Mouse (Mus musculus) heart, embryonic 11.5 days (tissue): Measurements from ENCODE around the gene Tarsl2. TPM values are rescaled to one million over a fixed set of nuclear protein-coding genes. Genes with fewer than 3 reads are reported as not detected.

ENCODE experiments used
- ATAC-seq: fragments of 200-750 bp; cut with Nextera tagmentation; replicated peaks from 2 replicates; pipeline ENCODE4 v1.8.0; 2017; ENCODE audit warnings: moderate library complexity; ENCODE audit not compliant: insufficient number of reproducible peaks, low FRiP score, low TSS enrichment
- H3K27ac ChIP-seq: fragments of 300-500 bp; sonication (generic); 2 replicates; pipeline ENCODE4 v1.5.1; 2014; ENCODE audit warnings: mild to moderate bottlenecking, low read depth, low read length
- H3K27me3 ChIP-seq: fragments of 300-500 bp; sonication (generic); 2 replicates; pipeline ENCODE4 v1.6.1; 2014; ENCODE audit warnings: mild to moderate bottlenecking, low read length, mixed read lengths; ENCODE audit not compliant: control insufficient read depth, insufficient read depth
- H3K36me3 ChIP-seq: fragments of 300-500 bp; sonication (generic); 2 replicates; pipeline ENCODE4 v1.6.1; 2014; ENCODE audit warnings: mild to moderate bottlenecking, low read length, moderate library complexity, mixed read lengths; ENCODE audit not compliant: control insufficient read depth, insufficient read depth
- H3K4me1 ChIP-seq: fragments of 300-500 bp; sonication (generic); 2 replicates; pipeline ENCODE4 v1.6.1; 2014; ENCODE audit warnings: low read length; ENCODE audit not compliant: control insufficient read depth, insufficient read depth
- H3K4me2 ChIP-seq: fragments of 300-500 bp; sonication (generic); 2 replicates; pipeline ENCODE4 v1.6.1; 2014; ENCODE audit warnings: mild to moderate bottlenecking, moderate library complexity
- H3K4me3 ChIP-seq: fragments of 300-500 bp; sonication (generic); 2 replicates; pipeline ENCODE4 v1.5.1; 2014; ENCODE audit warnings: low read depth, low read length
- H3K9ac ChIP-seq: fragments of 300-500 bp; sonication (generic); 2 replicates; pipeline ENCODE4 v1.6.1; 2014; ENCODE audit warnings: mild to moderate bottlenecking, low read depth, low read length, moderate library complexity
- H3K9me3 ChIP-seq: fragments of 300-500 bp; sonication (generic); replicated peaks from 2 replicates; pipeline ENCODE4 v1.6.1; 2016; ENCODE audit warnings: low read length; ENCODE audit not compliant: control insufficient read depth
- WGBS: fragments of 180-500 bp; shearing (Covaris S2); extraction: QIAGEN DNeasy Blood & Tissue Kit; methylation state at CpG from one replicate; pipeline ENCODE4 v1.1.7; 2014; ENCODE audit not compliant: insufficient replicate concordance; 5-methylcytosine and 5-hydroxymethylcytosine counted together
- polyA plus RNA-seq: library from polyadenylated mRNA; unstranded; fragments of >200 nt; fragmentation: Nextera tagmentation; extraction: Ambion mirVana; gene quantifications from 2 replicates; pipeline ENCODE4 v1.2.1, GENCODE M21; 2014

Gene Tarsl2
- polyA plus RNA-seq, 1 experiment from 2014 or later: 19.5 TPM

DNA sequence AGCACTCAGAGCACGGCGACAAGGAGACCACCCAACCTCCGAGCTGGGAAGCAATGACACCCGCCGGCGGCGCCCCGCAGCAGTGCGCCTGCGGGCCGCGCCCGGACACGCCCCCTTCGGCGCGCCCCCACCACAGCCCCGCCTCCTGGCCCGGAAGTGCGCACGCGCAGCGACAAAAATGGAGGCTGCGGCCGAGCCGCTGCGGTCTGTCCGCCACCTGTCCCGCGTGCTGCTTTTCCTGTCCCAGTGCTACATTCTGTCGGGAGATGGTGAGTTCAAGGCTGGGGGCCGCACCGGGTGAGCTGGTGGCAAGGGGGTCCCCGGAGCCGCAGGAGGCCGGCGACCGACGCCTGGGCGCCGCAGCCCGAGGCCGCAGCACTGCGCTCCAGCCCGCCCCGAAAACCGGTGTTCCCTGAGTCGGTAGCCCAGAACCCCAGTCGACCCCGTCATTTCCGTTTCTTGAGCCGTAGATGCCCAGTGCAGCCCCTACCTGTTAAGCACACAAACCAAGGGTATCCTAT lies 48.7 kb downstream of the Tarsl2 start:
- Histone ChIP-seq H3K4me1 (peaks cover 9% of the 10 kb centered on the region), H3K27ac (peak overlapping the region; percentile 70), H3K9me3 (no peaks in the 10 kb centered on the region), H3K36me3 (peaks cover 12% of the 10 kb centered on the region), H3K27me3 (no peaks in the 10 kb centered on the region), H3K4me3 (peak overlapping the region; percentile 90), H3K4me2 (peak overlapping the region; percentile 89), H3K9ac (peak overlapping the region; percentile 95)
- peak; percentile 91 for ATAC-seq
- WGBS: under 1% methylated on average over 52 of the region's 52 CpGs

GRCm38 (mm10) chr7:65696450-65696849 lies 51.8 kb downstream of the Tarsl2 start:
- WGBS: 55% methylated on average over 2 of the region's 2 CpGs
- Histone ChIP-seq H3K27ac (no peak overlapping the region), H3K4me3 (no peak overlapping the region), H3K27me3 (no peaks in the 10 kb centered on the region), H3K4me1 (peaks cover 9% of the 10 kb centered on the region), H3K9ac (no peak overlapping the region), H3K36me3 (peaks cover 17% of the 10 kb centered on the region), H3K4me2 (no peak overlapping the region), H3K9me3 (no peaks in the 10 kb centered on the region)
- no peak for ATAC-seq

GRCm38 (mm10) chr7:65702076-65702475 lies 57.4 kb downstream of the Tarsl2 start:
- H3K36me3 ChIP-seq: peaks cover 13% of the 10 kb centered on the region
- no peaks in the 10 kb centered on the region for H3K27me3 ChIP-seq
- H3K4me2 ChIP-seq: no peak overlapping the region
- H3K27ac ChIP-seq: no peak overlapping the region
- H3K9ac ChIP-seq: 0 out of 2 replicates have a peak overlapping the region, but pooled peaks have one; percentile 10
- H3K4me3 ChIP-seq: no peak overlapping the region
- 79% methylated on average over 7 of the region's 7 CpGs for WGBS
- no peaks in the 10 kb centered on the region for H3K9me3 ChIP-seq
- no peaks in the 10 kb centered on the region for H3K4me1 ChIP-seq
- no peak for ATAC-seq

GRCm38 (mm10) chr7:65704818-65705242 lies 60.1 kb downstream of the Tarsl2 start:
- H3K27ac ChIP-seq: no peak overlapping the region
- no peaks in the 10 kb centered on the region for H3K4me1 ChIP-seq
- peak overlapping the region; percentile 34 for H3K4me3 ChIP-seq
- H3K27me3 ChIP-seq: no peaks in the 10 kb centered on the region
- 0 out of 2 replicates have a peak overlapping the region, but pooled peaks have one; percentile 36 for H3K9ac ChIP-seq
- peak overlapping the region; percentile 63 for H3K4me2 ChIP-seq
- ATAC-seq: no peak
- 10% methylated on average over 10 of the region's 10 CpGs for WGBS
- peaks cover 4% of the 10 kb centered on the region for H3K36me3 ChIP-seq
- H3K9me3 ChIP-seq: no peaks in the 10 kb centered on the region

DNA sequence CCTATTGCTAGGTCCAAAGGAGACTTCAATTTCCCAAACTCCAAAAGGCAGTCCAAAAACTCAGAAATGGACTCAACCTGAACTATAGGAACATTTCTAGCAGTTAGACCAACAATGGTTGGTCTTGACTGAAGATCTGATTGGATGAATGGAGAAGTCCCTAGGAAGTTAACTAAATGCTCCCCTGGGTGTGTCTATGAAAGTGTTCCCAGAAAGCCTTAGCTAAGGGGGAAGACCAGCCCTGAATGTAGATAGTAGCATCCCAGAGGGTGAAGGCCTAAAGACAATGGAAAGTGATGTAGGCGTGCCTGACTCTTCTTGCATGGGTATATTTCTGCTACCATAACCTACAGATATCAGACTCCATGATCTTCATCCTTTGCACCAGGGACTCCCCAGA lies 63.8 kb downstream of the Tarsl2 start:
- Histone ChIP-seq H3K4me2 (no peak overlapping the region), H3K27ac (no peak overlapping the region), H3K9me3 (no peaks in the 10 kb centered on the region), H3K27me3 (no peaks in the 10 kb centered on the region), H3K4me3 (no peak overlapping the region), H3K4me1 (no peaks in the 10 kb centered on the region), H3K36me3 (no peaks in the 10 kb centered on the region), H3K9ac (no peak overlapping the region)
- WGBS: 85% methylated on average over 1 of the region's 1 CpGs
- no peak for ATAC-seq

DNA sequence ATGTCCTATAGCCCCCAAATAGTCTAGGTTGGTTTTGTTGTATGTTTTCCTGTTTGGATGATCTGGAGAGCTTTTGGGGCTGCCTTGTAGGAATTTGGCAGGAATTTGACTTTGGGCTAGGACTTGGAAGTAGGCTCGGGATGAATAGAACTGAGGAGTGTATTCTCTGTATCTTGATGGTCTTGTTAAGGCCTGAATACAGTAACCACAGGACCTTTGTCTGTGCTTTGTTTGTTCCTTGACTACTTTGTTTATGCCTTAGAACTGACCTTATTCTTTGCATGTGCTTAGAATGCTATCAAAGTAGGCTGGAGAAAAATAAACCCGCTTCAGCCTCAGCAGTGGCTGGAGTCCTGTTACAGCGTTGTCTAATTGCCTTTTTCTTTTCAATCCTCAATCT lies 65.6 kb downstream of the Tarsl2 start:
- H3K36me3 ChIP-seq: no peaks in the 10 kb centered on the region
- no peak for ATAC-seq

DNA sequence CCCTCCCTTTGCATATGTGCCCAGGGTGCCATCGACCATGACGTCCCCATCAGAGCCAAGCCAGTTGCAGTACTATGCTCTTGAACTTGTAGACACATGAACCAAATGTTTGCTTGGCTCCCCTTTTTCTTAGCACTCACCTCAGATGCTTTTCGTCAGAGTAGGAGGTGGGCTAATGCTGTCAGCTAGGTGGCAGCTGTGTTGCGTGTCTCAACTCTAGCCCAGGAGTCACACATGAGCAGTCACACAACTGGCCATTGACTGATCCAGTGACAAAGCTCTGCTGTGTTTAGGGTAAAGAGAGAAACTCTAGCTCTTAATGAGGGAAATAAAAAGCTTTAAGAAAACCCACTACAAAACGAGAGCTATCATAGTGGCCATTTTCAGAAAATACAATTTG lies 69.1 kb downstream of the Tarsl2 start:
- no peak overlapping the region for H3K4me2 ChIP-seq

More for the DNA sequence above, 65.6 kb downstream of the Tarsl2 start:
- no peak overlapping the region for H3K27ac ChIP-seq
- no peaks in the 10 kb centered on the region for H3K27me3 ChIP-seq
- 79% methylated on average over 3 of the region's 3 CpGs for WGBS
- H3K4me3 ChIP-seq: no peak overlapping the region
- H3K4me1 ChIP-seq: no peaks in the 10 kb centered on the region
- no peak overlapping the region for H3K4me2 ChIP-seq
- H3K9me3 ChIP-seq: no peaks in the 10 kb centered on the region
- no peak overlapping the region for H3K9ac ChIP-seq

DNA sequence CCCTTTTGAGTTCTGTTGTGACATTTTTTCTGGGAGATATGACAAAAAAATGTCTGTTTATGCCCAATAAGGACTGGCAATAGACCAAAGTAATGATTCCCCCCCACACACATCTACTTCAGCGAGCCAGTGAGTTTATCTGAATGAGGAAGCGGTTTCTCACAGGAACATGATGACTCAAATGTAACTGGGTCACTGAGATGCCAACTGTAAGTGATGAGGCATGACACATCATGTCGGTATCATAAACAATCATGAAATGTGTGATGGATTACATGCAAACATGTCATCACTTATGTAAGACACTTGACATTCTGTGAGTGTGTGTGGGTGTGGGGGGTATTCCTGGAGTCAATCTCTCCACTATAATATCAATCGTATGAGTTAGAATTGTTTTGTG lies 69.6 kb downstream of the Tarsl2 start:
- Histone ChIP-seq H3K27me3 (no peaks in the 10 kb centered on the region), H3K9me3 (no peaks in the 10 kb centered on the region), H3K4me2 (no peak overlapping the region), H3K36me3 (no peaks in the 10 kb centered on the region), H3K9ac (no peak overlapping the region), H3K27ac (no peak overlapping the region), H3K4me1 (no peaks in the 10 kb centered on the region), H3K4me3 (no peak overlapping the region)
- WGBS: 67% methylated on average over 4 of the region's 4 CpGs
- no peak for ATAC-seq

More for the DNA sequence above, 69.1 kb downstream of the Tarsl2 start:
- no peak for ATAC-seq
- 66% methylated on average over 5 of the region's 5 CpGs for WGBS
- Histone ChIP-seq H3K9ac (no peak overlapping the region), H3K4me1 (no peaks in the 10 kb centered on the region), H3K9me3 (no peaks in the 10 kb centered on the region), H3K4me3 (no peak overlapping the region), H3K27ac (no peak overlapping the region), H3K36me3 (no peaks in the 10 kb centered on the region), H3K27me3 (no peaks in the 10 kb centered on the region)

GRCm38 (mm10) chr7:65734024-65734423 lies 89.3 kb downstream of the Tarsl2 start:
- no peaks in the 10 kb centered on the region for H3K36me3 ChIP-seq
- H3K9ac ChIP-seq: no peak overlapping the region
- H3K27me3 ChIP-seq: no peaks in the 10 kb centered on the region
- H3K4me2 ChIP-seq: no peak overlapping the region
- peaks cover 3% of the 10 kb centered on the region; the same call in 1 of the 2 replicates for H3K4me1 ChIP-seq
- H3K9me3 ChIP-seq: no peaks in the 10 kb centered on the region
- H3K27ac ChIP-seq: no peak overlapping the region
- no peak overlapping the region for H3K4me3 ChIP-seq
- no peak for ATAC-seq
- WGBS: 85% methylated on average over 2 of the region's 2 CpGs
